Mouse (Mus musculus): ENCODE data around the gene Gusb.

The Gusb gene

GRCm38 (mm10) chr5:130002301-130003146 is at the start of gene Gusb:
Gene Gusb (minus strand): TSS chr5:130003049.
- peak; percentile 92 for DNase-seq (ENCODE audit: low read depth, low spot score)

- DNase-seq (ENCODE audit: low read depth, low spot score) = no peak
Observed at GRCm38 (mm10) chr5:130052510-130052909, 49.7 kb upstream of the Gusb start.

- DNase-seq (ENCODE audit: low read depth, low spot score) = no peak
Observed at GRCm38 (mm10) chr5:130051073-130051860, 48.4 kb upstream of the Gusb start.

- no peak for DNase-seq (ENCODE audit: low read depth, low spot score)
Observed at GRCm38 (mm10) chr5:130050416-130050815, 47.6 kb upstream of the Gusb start.

- peak; percentile 78 for DNase-seq (ENCODE audit: low read depth, low spot score)
Observed at GRCm38 (mm10) chr5:130048786-130049520, 46.1 kb upstream of the Gusb start.

GRCm38 (mm10) chr5:130047013-130047412 is 44.2 kb upstream of the Gusb start:
- DNase-seq (ENCODE audit: low read depth, low spot score) = no peak

GRCm38 (mm10) chr5:130046589-130046988 is 43.7 kb upstream of the Gusb start:
- DNase-seq (ENCODE audit: low read depth, low spot score) = no peak

GRCm38 (mm10) chr5:130046100-130046499 is 43.3 kb upstream of the Gusb start:
- no peak for DNase-seq (ENCODE audit: low read depth, low spot score)

GRCm38 (mm10) chr5:130044201-130044695 is 41.4 kb upstream of the Gusb start:
- DNase-seq (ENCODE audit: low read depth, low spot score) = peak; percentile 63

GRCm38 (mm10) chr5:130043741-130044140 is 40.9 kb upstream of the Gusb start:
- no peak for DNase-seq (ENCODE audit: low read depth, low spot score)

- no peak for DNase-seq (ENCODE audit: low read depth, low spot score)
Observed at GRCm38 (mm10) chr5:130041262-130041661, 38.4 kb upstream of the Gusb start.

GRCm38 (mm10) chr5:130040797-130041196 is 37.9 kb upstream of the Gusb start:
- no peak for DNase-seq (ENCODE audit: low read depth, low spot score)

GRCm38 (mm10) chr5:130037752-130038455 is 35.1 kb upstream of the Gusb start:
- peak; percentile 55 for DNase-seq (ENCODE audit: low read depth, low spot score)

- peak; percentile 55 for DNase-seq (ENCODE audit: low read depth, low spot score)
Observed at GRCm38 (mm10) chr5:130036300-130036699, 33.5 kb upstream of the Gusb start.

GRCm38 (mm10) chr5:130033869-130034268 is 31.0 kb upstream of the Gusb start:
- DNase-seq (ENCODE audit: low read depth, low spot score) = no peak

GRCm38 (mm10) chr5:130031410-130032390 is 28.9 kb upstream of the Gusb start:
- no peak for DNase-seq (ENCODE audit: low read depth, low spot score)

- peak; percentile 87 for DNase-seq (ENCODE audit: low read depth, low spot score)
Observed at GRCm38 (mm10) chr5:130029142-130029897, 26.5 kb upstream of the Gusb start, which contains the start of the genes Asl and Crcp. Gene Asl (minus strand): TSS chr5:130029247. Gene Crcp (plus strand): TSS chr5:130029290.

- DNase-seq (ENCODE audit: low read depth, low spot score) = no peak
Observed at GRCm38 (mm10) chr5:130027696-130028095, 24.8 kb upstream of the Gusb start.

GRCm38 (mm10) chr5:130027134-130027533 is 24.3 kb upstream of the Gusb start:
- DNase-seq (ENCODE audit: low read depth, low spot score) = no peak
